Mouse (Mus musculus) kidney, postnatal 36 days (tissue): ENCODE measurements around the gene Nid2.
A peak's percentile ranks its signal among the peaks of the same experiment; 100 is the strongest.

Experiments used
- DNase-seq, 2 experiments: peaks; one replicate each; pipeline ENCODE4 v3.0.0; 2021 to 2022; ENCODE audit warnings: mixed read lengths in 2 of 2

Gene Nid2

GRCm38 (mm10) chr14:19746232-19746631, 4.8 kb upstream of the Nid2 start:
- DNase-seq, result no peak

DNA sequence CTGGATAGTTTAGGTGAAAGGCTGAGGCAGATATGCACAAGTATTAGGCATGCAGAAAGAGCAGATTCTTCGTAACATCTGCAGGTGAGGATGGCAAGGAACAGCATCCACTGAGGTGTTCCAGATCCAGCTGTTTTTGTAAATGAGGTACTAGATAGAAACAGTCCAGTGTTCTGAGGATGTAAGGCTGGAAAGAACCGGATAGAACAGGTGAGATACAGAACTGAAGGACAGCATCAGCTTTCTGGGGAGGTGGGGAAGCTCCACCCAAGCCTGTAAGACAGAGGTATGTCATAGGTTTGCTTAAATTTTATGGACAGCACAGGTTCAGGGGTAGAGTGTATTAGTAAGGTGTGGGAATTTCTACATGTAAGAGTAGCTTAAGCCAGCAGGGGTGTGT, 4.3 kb upstream of the Nid2 start:
- DNase-seq, result no peak

- DNase-seq, result no peak
Observed at GRCm38 (mm10) chr14:19749743-19750142, 1.3 kb upstream of the Nid2 start.

DNA sequence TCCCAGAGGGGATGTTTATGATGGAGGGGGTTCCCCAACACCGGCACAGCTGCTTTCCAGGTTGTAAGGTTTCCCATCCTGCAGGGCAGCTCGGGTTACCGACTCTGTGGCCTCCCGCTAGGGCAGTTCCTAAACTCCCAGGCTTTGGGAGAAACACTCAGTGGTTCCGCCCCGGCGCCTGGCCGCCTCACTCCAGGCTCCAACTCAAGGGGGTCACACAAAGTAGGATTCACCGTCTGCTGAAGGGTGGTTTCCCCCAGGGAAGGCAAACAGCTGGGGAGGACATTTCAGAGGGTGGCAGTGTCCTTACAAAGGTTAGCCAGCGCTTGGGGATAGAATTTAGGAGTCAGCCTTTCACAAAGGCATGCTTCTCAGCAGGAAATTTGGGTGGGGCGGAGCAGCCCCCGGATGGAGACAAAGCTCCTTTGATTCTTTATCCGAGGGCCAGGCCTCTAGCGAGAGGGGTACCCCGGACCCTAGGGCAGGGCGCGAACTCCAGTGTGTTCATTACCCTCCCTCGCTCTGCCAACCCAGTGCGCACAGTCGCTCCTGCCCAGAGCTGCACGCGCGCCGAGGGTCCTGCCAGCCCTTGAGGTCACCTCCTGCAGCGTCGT, 547 bp upstream of the Nid2 start:
- peak in 1 of 2 experiments; percentile 37 for DNase-seq

GRCm38 (mm10) chr14:19752276-19752675, 1.2 kb downstream of the Nid2 start:
- peak in 1 of 2 experiments; percentile 31 for DNase-seq

GRCm38 (mm10) chr14:19759277-19760193, 8.5 kb downstream of the Nid2 start:
- no peak for DNase-seq

GRCm38 (mm10) chr14:19760721-19761120, 9.7 kb downstream of the Nid2 start:
- peak in 1 of 2 experiments; percentile 43 for DNase-seq

DNA sequence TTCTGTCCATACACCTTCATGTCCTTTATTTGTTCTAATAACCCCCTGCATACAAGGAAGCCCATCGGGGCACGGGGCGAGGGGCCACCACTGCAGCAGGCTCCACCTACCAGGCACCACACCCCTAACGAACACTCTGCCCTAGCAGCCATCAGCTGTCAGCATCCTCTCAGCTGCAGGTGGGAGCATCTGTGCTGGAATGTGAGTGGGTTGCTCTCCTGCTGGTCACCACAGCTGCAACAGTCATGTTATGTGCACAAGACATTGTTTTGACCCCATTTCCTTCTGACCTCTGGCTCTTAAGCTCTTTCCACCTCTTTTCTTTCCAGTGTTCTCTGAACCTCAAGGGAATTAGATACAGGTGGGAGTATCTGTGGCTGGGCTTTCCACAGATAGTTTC, 10.9 kb downstream of the Nid2 start:
- DNase-seq, result no peak

- no peak for DNase-seq
Observed at GRCm38 (mm10) chr14:19763527-19763926, 12.5 kb downstream of the Nid2 start.

GRCm38 (mm10) chr14:19764331-19764730, 13.3 kb downstream of the Nid2 start:
- no peak for DNase-seq

GRCm38 (mm10) chr14:19765539-19766379, 14.7 kb downstream of the Nid2 start:
- no peak for DNase-seq

DNA sequence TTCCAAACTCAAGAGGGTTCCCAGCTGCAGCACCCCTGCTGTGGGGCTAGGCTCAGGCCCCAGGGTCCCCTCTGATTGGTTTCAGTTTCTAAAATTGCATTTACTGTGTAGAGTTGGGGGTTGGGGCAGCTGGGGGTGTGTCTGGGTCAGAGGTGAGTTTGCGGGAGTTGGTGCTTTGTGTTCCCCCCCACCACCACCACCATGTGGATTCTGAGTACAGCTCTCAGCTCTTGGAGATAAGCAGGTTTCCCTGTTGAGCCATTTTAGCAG, 15.2 kb downstream of the Nid2 start:
- peak in 1 of 2 experiments; percentile 19 for DNase-seq

GRCm38 (mm10) chr14:19768648-19769047, 17.6 kb downstream of the Nid2 start:
- DNase-seq, result no peak

DNA sequence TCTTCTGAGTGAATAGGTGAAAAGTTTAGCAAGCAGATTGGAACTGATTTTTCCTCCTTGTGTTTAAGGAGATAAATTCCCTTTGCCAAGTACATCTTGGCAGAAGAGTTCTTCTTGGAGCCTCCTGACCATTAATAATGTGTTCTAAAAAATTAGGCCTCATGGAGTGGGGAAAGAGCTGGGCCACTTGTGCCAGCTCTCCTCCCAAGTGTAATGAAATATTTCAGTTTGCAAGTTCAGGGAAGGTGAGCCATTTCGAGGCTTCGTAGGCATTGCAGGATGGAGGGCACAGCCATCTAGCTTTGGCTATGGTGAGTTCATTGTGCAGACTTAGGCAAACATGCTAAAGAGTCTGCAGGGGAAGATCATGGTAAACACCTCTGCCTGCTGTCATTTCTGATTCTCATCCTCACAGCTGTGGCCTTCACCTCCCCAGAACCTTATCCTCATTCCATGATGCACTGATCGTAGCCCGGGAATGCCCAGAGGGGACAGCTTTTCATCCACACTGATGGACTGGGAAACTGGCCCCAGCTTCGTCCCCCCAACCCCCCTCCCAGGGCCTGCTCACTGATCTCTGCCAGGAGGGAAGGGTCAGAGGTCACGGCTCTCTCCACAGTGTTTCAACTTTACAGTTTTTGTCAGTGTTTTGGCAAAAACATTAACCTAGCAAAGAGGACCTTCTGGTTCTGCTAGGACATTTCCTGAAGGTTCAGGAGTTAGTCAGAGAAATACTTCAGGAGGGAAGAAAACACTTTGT, 18.6 kb downstream of the Nid2 start:
- peak; percentile 56 to 74 for DNase-seq

DNA sequence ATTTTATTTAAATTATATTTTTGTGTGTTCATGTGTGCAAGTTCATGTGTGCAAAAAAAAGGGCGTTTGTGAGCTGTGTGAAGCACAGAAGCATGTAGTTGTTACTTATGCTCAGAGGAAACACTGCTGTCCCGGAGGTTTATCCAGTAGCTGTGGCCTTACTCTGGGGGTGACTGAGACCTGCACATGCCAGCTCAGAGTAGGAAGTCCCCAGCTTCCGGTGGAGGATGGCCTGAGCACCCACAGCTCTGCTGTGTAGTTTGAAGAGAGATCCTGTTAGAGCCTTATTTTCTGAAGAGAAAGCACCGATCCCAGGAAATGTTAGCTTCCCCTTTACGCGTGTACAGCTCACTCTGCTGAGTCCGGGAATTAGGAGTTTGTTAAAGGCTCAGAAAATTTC, 20.1 kb downstream of the Nid2 start:
- peak in 1 of 2 experiments; percentile 23 for DNase-seq

GRCm38 (mm10) chr14:19774036-19774628, 23.1 kb downstream of the Nid2 start:
- no peak for DNase-seq

DNA sequence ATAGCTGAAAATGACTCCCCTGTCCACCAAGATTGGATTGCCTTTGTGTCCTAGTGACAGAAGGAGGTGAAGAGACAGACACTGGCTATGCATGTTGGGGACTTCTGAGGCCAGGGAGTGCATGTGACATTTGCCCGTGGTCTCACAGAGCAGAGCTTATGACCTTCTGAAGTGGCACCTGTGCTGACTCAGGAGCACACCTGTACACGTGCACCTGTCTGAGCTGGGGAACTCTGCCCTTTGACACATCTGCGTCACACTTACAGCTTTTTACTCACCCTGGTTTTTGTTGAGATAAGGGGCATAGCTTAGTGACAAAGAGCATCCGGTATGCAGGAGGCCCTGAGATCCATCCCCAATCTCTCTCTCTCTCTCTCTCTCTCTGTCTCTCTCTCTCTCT, 24.4 kb downstream of the Nid2 start:
- DNase-seq, result no peak

DNA sequence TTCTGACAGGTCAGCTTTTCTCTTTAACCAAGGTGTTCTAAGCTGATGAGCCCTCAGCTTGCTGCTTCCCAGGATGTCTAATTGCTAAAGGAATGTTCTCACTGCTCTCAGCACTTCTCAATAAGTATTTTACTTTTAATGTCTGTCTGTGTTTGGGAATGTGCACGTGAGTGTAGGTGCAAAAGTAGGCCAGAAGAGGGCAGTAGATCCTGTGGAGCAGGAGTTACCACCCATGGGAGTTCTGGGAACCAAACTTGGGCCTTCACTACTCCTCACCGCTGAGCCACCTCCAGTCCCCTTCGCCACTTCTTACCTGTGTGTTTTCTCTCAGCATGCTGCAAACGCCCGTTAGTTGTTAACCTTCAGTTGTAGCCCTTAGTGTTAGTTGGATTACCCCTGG, 25.1 kb downstream of the Nid2 start:
- peak in 1 of 2 experiments; percentile 18 for DNase-seq

GRCm38 (mm10) chr14:19776890-19777289, 25.8 kb downstream of the Nid2 start:
- DNase-seq, result peak; percentile 85 to 91

DNA sequence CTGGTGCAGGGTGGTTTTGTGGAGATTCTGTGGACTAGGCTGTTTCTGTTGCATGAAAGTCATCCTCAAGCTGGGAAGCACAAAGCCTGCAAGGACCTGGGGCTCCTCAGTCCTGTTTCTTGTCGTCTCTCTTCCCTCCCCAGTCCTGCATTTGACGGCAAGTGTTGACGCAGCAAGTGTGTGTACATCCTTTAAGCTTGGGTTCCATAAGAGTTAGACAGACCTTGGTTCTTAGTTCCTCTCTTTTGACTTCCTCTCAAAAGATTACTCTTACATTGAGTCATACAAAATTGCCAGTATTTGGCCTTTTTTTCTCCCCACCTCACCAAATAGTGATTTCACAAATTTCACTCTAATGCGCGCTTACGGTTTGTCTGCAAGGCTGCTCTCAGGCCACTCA, 26.3 kb downstream of the Nid2 start:
- no peak for DNase-seq

GRCm38 (mm10) chr14:19777945-19778344, 26.9 kb downstream of the Nid2 start:
- no peak for DNase-seq
